Mouse (Mus musculus) MEL (cell line): ENCODE results near the gene Morf4l2. TPM values are rescaled to one million over a fixed set of nuclear protein-coding genes. Genes with fewer than 3 reads are reported as not detected.

ENCODE experiments used
- DNase-seq: peaks from one replicate; pipeline ENCODE4 v3.0.0; 2011; ENCODE audit warnings: low read depth, low spot score
- H3K27ac ChIP-seq: 2 replicates; pipeline ENCODE4 v1.5.1; 2012; ENCODE audit warnings: low read depth, mild to moderate bottlenecking, control low read depth, low read length, moderate library complexity; ENCODE audit not compliant: control insufficient read depth
- H3K27me3 ChIP-seq, 2 experiments: fragments of 150-350 bp in 1 of 2; sonication (generic) in 1 of 2; 2 replicates each; pipeline ENCODE4 v1.6.1; 2012; ENCODE audit warnings: low read length in 2 of 2, mild to moderate bottlenecking in 2 of 2, improper control_type of control experiment in 1 of 2, moderate library complexity in 1 of 2; ENCODE audit not compliant: insufficient read depth in 2 of 2, control insufficient read depth in 1 of 2
- H3K36me3 ChIP-seq, 2 experiments: 2 replicates each; pipeline ENCODE4 v1.6.1; 2012 to 2014; ENCODE audit warnings: low read length in 2 of 2, improper control_type of control experiment in 1 of 2, inconsistent platforms in 1 of 2, mild to moderate bottlenecking in 1 of 2; ENCODE audit not compliant: insufficient read depth in 2 of 2, control insufficient read depth in 1 of 2
- H3K4me1 ChIP-seq, 2 experiments: fragments of 150-350 bp in 1 of 2; sonication (generic) in 1 of 2; 2 replicates each; pipeline ENCODE4 v1.6.1; 2012; ENCODE audit warnings: low read length in 2 of 2, improper control_type of control experiment in 1 of 2, mild to moderate bottlenecking in 1 of 2; ENCODE audit not compliant: insufficient read depth in 2 of 2, control insufficient read depth in 1 of 2
- H3K4me3 ChIP-seq, 2 experiments: fragments of 150-350 bp in 1 of 2; sonication (generic) in 1 of 2; 2 replicates each; pipeline ENCODE4 v1.5.1; 2012; ENCODE audit warnings: low read depth in 2 of 2, low read length in 2 of 2, mild to moderate bottlenecking in 2 of 2, moderate library complexity in 2 of 2, control low read depth in 1 of 2, improper control_type of control experiment in 1 of 2; ENCODE audit not compliant: control insufficient read depth in 1 of 2, insufficient read depth in 1 of 2
- H3K79me2 ChIP-seq: 2 replicates; pipeline ENCODE4 v1.6.1; 2012; ENCODE audit warnings: mild to moderate bottlenecking, low read length, moderate library complexity; ENCODE audit not compliant: control insufficient read depth, poor library complexity, insufficient read depth
- H3K9ac ChIP-seq: 2 replicates; pipeline ENCODE4 v1.6.1; 2012; ENCODE audit warnings: low read depth, mild to moderate bottlenecking, control low read depth, low read length, moderate library complexity; ENCODE audit not compliant: control insufficient read depth, poor library complexity, severe bottlenecking
- H3K9me3 ChIP-seq: fragments of 150-350 bp; sonication (generic); replicated peaks from 2 replicates; pipeline ENCODE4 v1.6.1; 2012; ENCODE audit warnings: mild to moderate bottlenecking, low read length, improper control_type of control experiment, moderate library complexity; ENCODE audit not compliant: insufficient read depth
- BHLHE40 ChIP-seq: IDR thresholded peaks from 2 replicates; pipeline ENCODE4 v1.6.1; 2012; ENCODE audit warnings: low read depth, mild to moderate bottlenecking, inconsistent platforms, low read length, improper control_type of control experiment, borderline replicate concordance
- CHD1 ChIP-seq: IDR thresholded peaks from 2 replicates; pipeline ENCODE4 v1.6.1; 2012; ENCODE audit warnings: low read depth, mild to moderate bottlenecking, inconsistent platforms, low read length, improper control_type of control experiment
- CTCF ChIP-seq, 3 experiments: IDR thresholded peaks in 2 of 3; conservative IDR thresholded peaks in 1 of 3; 2 replicates each; pipeline ENCODE4 v1.5.1; 2011 to 2012; ENCODE audit warnings: low read length in 3 of 3, low read depth in 2 of 3, mild to moderate bottlenecking in 2 of 3, improper control_type of control experiment in 1 of 3, inconsistent platforms in 1 of 3, mixed read lengths in 1 of 3, moderate library complexity in 1 of 3; ENCODE audit not compliant: control insufficient read depth in 1 of 3, insufficient read depth in 1 of 3, poor library complexity in 1 of 3, severe bottlenecking in 1 of 3
- E2F4 ChIP-seq: IDR thresholded peaks from 2 replicates; pipeline ENCODE4 v1.6.1; 2011; ENCODE audit warnings: low read depth, low read length, improper control_type of control experiment, borderline replicate concordance
- ELF1 ChIP-seq: IDR thresholded peaks from 2 replicates; pipeline ENCODE4 v1.6.1; 2014; ENCODE audit warnings: low read depth, mild to moderate bottlenecking, inconsistent platforms, low read length, improper control_type of control experiment, moderate library complexity
- EP300 ChIP-seq, 2 experiments: IDR thresholded peaks; 2 replicates each; pipeline ENCODE4 v1.6.1; 2011; ENCODE audit warnings: improper control_type of control experiment in 2 of 2, low read length in 2 of 2, low read depth in 1 of 2, mild to moderate bottlenecking in 1 of 2
- ETS1 ChIP-seq: IDR thresholded peaks from 2 replicates; pipeline ENCODE4 v1.6.1; 2012; ENCODE audit warnings: low read depth, mild to moderate bottlenecking, inconsistent platforms, low read length, improper control_type of control experiment, moderate library complexity
- GABPA ChIP-seq: IDR thresholded peaks from 2 replicates; pipeline ENCODE4 v1.6.1; 2012; ENCODE audit warnings: low read depth, mild to moderate bottlenecking, inconsistent platforms, low read length, improper control_type of control experiment, moderate library complexity
- GATA1 ChIP-seq: IDR thresholded peaks from 2 replicates; pipeline ENCODE4 v1.6.1; 2011; ENCODE audit warnings: low read depth, low read length, improper control_type of control experiment
- HCFC1 ChIP-seq: IDR thresholded peaks from 2 replicates; pipeline ENCODE4 v1.6.1; 2012; ENCODE audit warnings: low read depth, mild to moderate bottlenecking, inconsistent platforms, low read length, improper control_type of control experiment, moderate library complexity
- JUND ChIP-seq: IDR thresholded peaks from 2 replicates; pipeline ENCODE4 v1.6.1; 2011; ENCODE audit warnings: low read depth, mild to moderate bottlenecking, improper control_type of control experiment, low read length
- KAT2A ChIP-seq: conservative IDR thresholded peaks from 2 replicates; pipeline ENCODE4 v1.6.1; 2012; ENCODE audit warnings: low read depth, low read length, improper control_type of control experiment, inconsistent platforms
- MAFK ChIP-seq: IDR thresholded peaks from 2 replicates; pipeline ENCODE4 v1.6.1; 2011; ENCODE audit warnings: low read depth, mild to moderate bottlenecking, low read length, improper control_type of control experiment, borderline replicate concordance
- MAX ChIP-seq: IDR thresholded peaks from 2 replicates; pipeline ENCODE4 v1.6.1; 2011; ENCODE audit warnings: low read length, improper control_type of control experiment
- MAZ ChIP-seq: IDR thresholded peaks from 2 replicates; pipeline ENCODE4 v1.6.1; 2012; ENCODE audit warnings: low read depth, mild to moderate bottlenecking, inconsistent platforms, low read length, improper control_type of control experiment
- MEF2A ChIP-seq: IDR thresholded peaks from 2 replicates; pipeline ENCODE4 v1.6.1; 2014; ENCODE audit warnings: low read depth, mild to moderate bottlenecking, inconsistent platforms, low read length, improper control_type of control experiment; ENCODE audit not compliant: poor library complexity, insufficient replicate concordance, severe bottlenecking; ENCODE audit errors: extremely low read depth
- MXI1 ChIP-seq: IDR thresholded peaks from 2 replicates; pipeline ENCODE4 v1.6.1; 2011; ENCODE audit warnings: mild to moderate bottlenecking, low read depth, low read length, improper control_type of control experiment
- MYB ChIP-seq: IDR thresholded peaks from 2 replicates; pipeline ENCODE4 v1.6.1; 2011; ENCODE audit warnings: mild to moderate bottlenecking, low read depth, low read length, improper control_type of control experiment
- MYC ChIP-seq: IDR thresholded peaks from 2 replicates; pipeline ENCODE4 v1.6.1; 2011; ENCODE audit warnings: low read depth, mild to moderate bottlenecking, low read length, improper control_type of control experiment, moderate library complexity
- NELFE ChIP-seq: IDR thresholded peaks from 2 replicates; pipeline ENCODE4 v1.6.1; 2011; ENCODE audit warnings: low read depth, low read length, improper control_type of control experiment
- NRF1 ChIP-seq: IDR thresholded peaks from 2 replicates; pipeline ENCODE4 v1.6.1; 2014; ENCODE audit warnings: low read depth, mild to moderate bottlenecking, inconsistent platforms, low read length, improper control_type of control experiment, moderate library complexity; ENCODE audit not compliant: poor library complexity, insufficient read depth, severe bottlenecking
- POLR2AphosphoS2 ChIP-seq: IDR thresholded peaks from 2 replicates; pipeline ENCODE4 v1.6.1; 2011; ENCODE audit warnings: low read length, improper control_type of control experiment
- POLR2AphosphoS5 ChIP-seq: IDR thresholded peaks from 2 replicates; pipeline ENCODE4 v1.6.1; 2012; ENCODE audit warnings: low read depth, borderline replicate concordance, mild to moderate bottlenecking, inconsistent platforms, low read length, moderate library complexity, mixed read lengths
- RAD21 ChIP-seq: IDR thresholded peaks from 2 replicates; pipeline ENCODE4 v1.6.1; 2011; ENCODE audit warnings: mild to moderate bottlenecking, low read depth, low read length, improper control_type of control experiment
- RCOR1 ChIP-seq: IDR thresholded peaks from 2 replicates; pipeline ENCODE4 v1.6.1; 2012; ENCODE audit warnings: low read depth, mild to moderate bottlenecking, inconsistent platforms, low read length, improper control_type of control experiment
- SIN3A ChIP-seq: IDR thresholded peaks from 2 replicates; pipeline ENCODE4 v1.6.1; 2012; ENCODE audit warnings: low read length, improper control_type of control experiment, inconsistent platforms
- SMC3 ChIP-seq: IDR thresholded peaks from 2 replicates; pipeline ENCODE4 v1.6.1; 2011; ENCODE audit warnings: low read depth, low read length, improper control_type of control experiment
- TAL1 ChIP-seq: IDR thresholded peaks from 2 replicates; pipeline ENCODE4 v1.6.1; 2012; ENCODE audit warnings: mild to moderate bottlenecking, inconsistent platforms, low read length, moderate library complexity, mixed read lengths
- TBP ChIP-seq: IDR thresholded peaks from 2 replicates; pipeline ENCODE4 v1.8.0; 2011; ENCODE audit warnings: low read depth, low read length, improper control_type of control experiment
- TCF12 ChIP-seq: IDR thresholded peaks from 2 replicates; pipeline ENCODE4 v1.6.1; 2014; ENCODE audit warnings: low read depth, mild to moderate bottlenecking, inconsistent platforms, low read length, improper control_type of control experiment, moderate library complexity
- UBTF ChIP-seq: IDR thresholded peaks from 2 replicates; pipeline ENCODE4 v1.6.1; 2012; ENCODE audit warnings: low read depth, mild to moderate bottlenecking, inconsistent platforms, low read length, improper control_type of control experiment, moderate library complexity, borderline replicate concordance; ENCODE audit not compliant: insufficient read depth
- USF1 ChIP-seq: IDR thresholded peaks from 2 replicates; pipeline ENCODE4 v1.6.1; 2014; ENCODE audit warnings: low read depth, mild to moderate bottlenecking, inconsistent platforms, low read length, improper control_type of control experiment, moderate library complexity
- USF2 ChIP-seq, 2 experiments: IDR thresholded peaks; 2 replicates each; pipeline ENCODE4 v1.6.1; 2011 to 2012; ENCODE audit warnings: improper control_type of control experiment in 2 of 2, low read length in 2 of 2, borderline replicate concordance in 1 of 2, inconsistent platforms in 1 of 2, low read depth in 1 of 2, mild to moderate bottlenecking in 1 of 2; ENCODE audit not compliant: insufficient read depth in 1 of 2
- ZC3H11A ChIP-seq: IDR thresholded peaks from 2 replicates; pipeline ENCODE4 v1.6.1; 2012; ENCODE audit warnings: low read depth, mild to moderate bottlenecking, inconsistent platforms, low read length, improper control_type of control experiment
- ZKSCAN1 ChIP-seq: IDR thresholded peaks from 2 replicates; pipeline ENCODE4 v1.6.1; 2012; ENCODE audit warnings: low read depth, mild to moderate bottlenecking, inconsistent platforms, low read length, improper control_type of control experiment, moderate library complexity
- ZMIZ1 ChIP-seq: IDR thresholded peaks from 2 replicates; pipeline ENCODE4 v1.6.1; 2012; ENCODE audit warnings: low read depth, mild to moderate bottlenecking, inconsistent platforms, low read length, improper control_type of control experiment, moderate library complexity
- ZNF384 ChIP-seq: IDR thresholded peaks from 2 replicates; pipeline ENCODE4 v1.6.1; 2012; ENCODE audit warnings: low read depth, mild to moderate bottlenecking, inconsistent platforms, low read length, improper control_type of control experiment
- polyA plus RNA-seq, 2 experiments: library from polyadenylated mRNA; stranded (reverse) in 1 of 2; unstranded in 1 of 2; fragments of >175 nt in 1 of 2; fragments of >200 nt in 1 of 2; gene quantifications; 2 replicates each; pipeline versions ENCODE4 v1.2.1 to v1.2.4; 2012; ENCODE audit warnings: low replicate concordance in 2 of 2, low read depth in 1 of 2; ENCODE audit not compliant: insufficient read length in 2 of 2, insufficient read depth in 1 of 2, missing spikeins in 1 of 2
- total RNA-seq: library from RNA; depleted of rRNA; stranded (reverse); fragments of 300-350 nt; gene quantifications from 2 replicates; pipeline ENCODE4 v1.2.3, GENCODE M21; 2012

Gene Morf4l2
- total and polyA plus RNA-seq, 3 experiments: 617 to 921 TPM; not detected in 1

DNA sequence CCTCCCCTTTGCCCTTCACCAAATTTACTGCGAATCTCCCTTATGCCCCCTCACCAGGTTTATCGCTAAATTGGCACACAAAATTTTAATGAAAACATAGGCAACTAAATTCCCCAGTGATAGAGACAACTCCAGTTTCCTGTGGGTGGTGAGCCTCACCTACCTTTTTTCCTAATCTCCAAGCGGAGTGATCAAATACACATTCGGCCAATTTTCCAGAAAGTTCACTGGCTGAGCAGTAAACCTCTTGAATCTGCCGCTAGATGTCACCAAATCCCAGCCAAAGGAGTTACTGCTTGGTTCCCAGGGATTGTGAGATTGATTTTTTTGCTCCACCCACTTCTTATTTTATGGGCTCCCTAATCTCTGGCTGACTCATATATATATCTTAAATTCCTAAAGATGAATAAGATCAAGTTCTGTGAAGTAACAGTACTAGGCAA is 808 bp downstream of the Morf4l2 start:
- peaks cover 17 to 22% of the 10 kb centered on the region in 2 experiments for H3K36me3 ChIP-seq
- peak overlapping the region; percentile 100 for H3K27ac ChIP-seq
- H3K79me2 ChIP-seq: peaks cover 29% of the 10 kb centered on the region
- no peaks in the 10 kb centered on the region for H3K9me3 ChIP-seq
- peak overlapping the region; percentile 100 for H3K9ac ChIP-seq
- peak overlapping the region; percentile 71 to 98 for H3K4me3 ChIP-seq
- peak; percentile 90 for DNase-seq
- peaks cover 3 to 11% of the 10 kb centered on the region in 2 experiments; a peak in 3 of 4 replicates for H3K4me1 ChIP-seq
- no peaks in the 10 kb centered on the region for H3K27me3 ChIP-seq
- TF ChIP-seq TAL1 (no peak), ELF1 (no peak), TBP (no peak), ETS1 (peak; percentile 25; the same call in 1 of the 2 replicates), USF2 (IDR thresholded peaks at IDR 0.05; ENCODE audit: borderline replicate concordance in 1 of 2, insufficient read depth in 1 of 2, low read depth in 1 of 2, low read length in 2 of 2) (no peak), MAX (no peak), GATA1 (0 out of 2 replicates have a peak, but pooled peaks have one; percentile 16), NRF1 (no peak), TCF12 (no peak), MXI1 (no peak; the same call in 1 of the 2 replicates), ZKSCAN1 (no peak), SIN3A (no peak), ZNF384 (peak; percentile 80; the same call in 1 of the 2 replicates), ZC3H11A (peak; percentile 2; the same call in 1 of the 2 replicates), POLR2AphosphoS2 (no peak), EP300 (IDR thresholded peaks at IDR 0.05; ENCODE audit: low read depth in 1 of 2, low read length in 2 of 2) (no peak; a peak in 1 of 4 replicates), NELFE (no peak), RAD21 (peak; percentile 73), MAZ (no peak), MEF2A (no peak), CHD1 (no peak), POLR2AphosphoS5 (no peak), JUND (no peak), RCOR1 (peak; percentile 79), CTCF (IDR thresholded peaks at IDR 0.05 in 2 of 3, conservative IDR thresholded peaks at IDR 0.05 in 1 of 3; ENCODE audit: control insufficient read depth in 1 of 3, insufficient read depth in 1 of 3, low read depth in 2 of 3, low read length in 3 of 3, poor library complexity in 1 of 3, severe bottlenecking in 1 of 3) (peak; percentile 50 to 79 (median 73)), BHLHE40 (no peak), E2F4 (no peak), SMC3 (peak; percentile 45), MYC (no peak), KAT2A (no peak), USF1 (no peak), HCFC1 (no peak), UBTF (no peak), MAFK (no peak), ZMIZ1 (no peak), GABPA (no peak), MYB (no peak)
